Mouse (Mus musculus): Measurements from ENCODE around the gene Pspc1. TPM values are rescaled to one million over a fixed set of nuclear protein-coding genes. Genes with fewer than 3 reads are reported as not detected.

Gene Pspc1
- polyA plus RNA-seq, 1 experiment = 2.4 TPM

DNA sequence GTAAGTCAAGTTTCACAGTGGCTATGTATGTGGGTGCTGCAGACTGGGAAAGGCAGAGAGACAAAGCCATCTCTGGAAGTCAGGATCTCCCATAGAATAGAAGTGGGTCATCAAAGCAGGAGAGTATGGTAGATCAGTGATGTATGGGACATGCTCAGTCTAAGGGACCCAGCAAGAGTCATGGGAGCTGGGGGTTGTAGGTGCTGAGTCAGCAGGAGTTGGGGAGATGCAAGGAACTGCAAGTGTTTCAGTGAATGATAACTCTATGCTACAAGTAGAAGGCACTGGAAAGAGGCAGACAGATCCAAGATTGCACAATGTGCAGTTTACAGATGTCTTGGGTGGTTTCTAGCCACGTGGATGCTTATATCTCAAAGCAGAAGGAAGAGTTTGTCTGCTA is 89.0 kb downstream of the Pspc1 start:
- no peak overlapping the region for H3K4me3 ChIP-seq (ENCODE audit: low read depth, low read length)
- TF ChIP-seq POLR2A (IDR thresholded peaks at IDR 0.05; ENCODE audit: low read depth, low read length) = no peak
- no peaks in the 10 kb centered on the region for H3K27me3 ChIP-seq (ENCODE audit: control insufficient read depth, insufficient read depth, low read length)
- no peaks in the 10 kb centered on the region for H3K4me1 ChIP-seq (ENCODE audit: control insufficient read depth, insufficient read depth, insufficient read length, low read length)
- H3K27ac ChIP-seq (ENCODE audit: insufficient read depth, low read depth, low read length) = no peak overlapping the region
- 93% methylated on average over 1 of the region's 1 CpGs for whole genome bisulfite sequencing
- peaks cover 67% of the 10 kb centered on the region for H3K36me3 ChIP-seq (ENCODE audit: control insufficient read depth, insufficient read depth, low read length)

DNA sequence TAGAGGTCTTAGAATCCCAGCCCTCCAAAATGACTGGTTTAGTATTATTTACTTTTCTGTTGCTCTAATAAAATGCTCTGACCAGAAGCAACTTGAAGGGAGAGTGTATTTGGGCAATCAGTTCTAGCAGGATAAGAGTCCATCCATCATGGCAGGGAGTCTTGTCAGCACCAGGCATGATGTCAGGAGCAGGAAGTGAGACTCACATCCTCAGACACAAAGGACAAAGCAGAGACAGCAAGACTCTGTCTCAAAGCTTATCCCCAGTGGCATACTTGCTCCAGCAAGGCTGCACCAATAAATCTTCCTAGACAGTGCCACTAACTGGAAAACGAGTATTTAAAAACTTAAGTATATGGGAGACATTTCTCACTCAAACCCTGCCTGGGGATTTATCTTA is 92.7 kb downstream of the Pspc1 start:
- WGBS = 56% methylated on average over 1 of the region's 1 CpGs
- peaks cover 52% of the 10 kb centered on the region for H3K36me3 ChIP-seq (ENCODE audit: control insufficient read depth, insufficient read depth, low read length)
- no peak overlapping the region for H3K27ac ChIP-seq (ENCODE audit: insufficient read depth, low read depth, low read length)
- TF ChIP-seq CTCF (IDR thresholded peaks at IDR 0.05; ENCODE audit: extremely low read depth, insufficient read length, insufficient replicate concordance, low read depth, low read length) = no peak
- TF ChIP-seq POLR2A (IDR thresholded peaks at IDR 0.05; ENCODE audit: low read depth, low read length) = no peak
- H3K4me3 ChIP-seq (ENCODE audit: low read depth, low read length) = no peak overlapping the region
- no peaks in the 10 kb centered on the region for H3K4me1 ChIP-seq (ENCODE audit: control insufficient read depth, insufficient read depth, insufficient read length, low read length)
- H3K27me3 ChIP-seq (ENCODE audit: control insufficient read depth, insufficient read depth, low read length) = no peaks in the 10 kb centered on the region

Other genes starting within 250 kb of the Pspc1 start
- 0.46 and 2.7 TPM in 2 replicates for gene Cenpj, start 202.9 kb downstream of the Pspc1 start, polyA plus RNA-seq (2012; rRNA removed)
- gene Parp4, start 202.7 kb downstream of the Pspc1 start, polyA plus RNA-seq (2012; rRNA removed) = 4.8 and 13.8 TPM in 2 replicates
- gene Mphosph8, start 110.1 kb downstream of the Pspc1 start, polyA plus RNA-seq (2012; rRNA removed) = 0.58 and 0.71 TPM in 2 replicates
- 1.1 and 2.7 TPM in 2 replicates for gene Zmym5, start 33.4 kb upstream of the Pspc1 start, polyA plus RNA-seq (2012; rRNA removed)
- 0.57 and 1.6 TPM in 2 replicates for gene Zmym2, start 108.3 kb upstream of the Pspc1 start, polyA plus RNA-seq (2012; rRNA removed)

Measured in small intestine, adult 2 months (tissue).